Mouse (Mus musculus): ENCODE results near the gene Rpl9. TPM values are rescaled to one million over a fixed set of nuclear protein-coding genes. Genes with fewer than 3 reads are reported as not detected.

The Rpl9 gene
- polyA plus RNA-seq, 1 experiment from 2014 or later: 626 TPM

DNA sequence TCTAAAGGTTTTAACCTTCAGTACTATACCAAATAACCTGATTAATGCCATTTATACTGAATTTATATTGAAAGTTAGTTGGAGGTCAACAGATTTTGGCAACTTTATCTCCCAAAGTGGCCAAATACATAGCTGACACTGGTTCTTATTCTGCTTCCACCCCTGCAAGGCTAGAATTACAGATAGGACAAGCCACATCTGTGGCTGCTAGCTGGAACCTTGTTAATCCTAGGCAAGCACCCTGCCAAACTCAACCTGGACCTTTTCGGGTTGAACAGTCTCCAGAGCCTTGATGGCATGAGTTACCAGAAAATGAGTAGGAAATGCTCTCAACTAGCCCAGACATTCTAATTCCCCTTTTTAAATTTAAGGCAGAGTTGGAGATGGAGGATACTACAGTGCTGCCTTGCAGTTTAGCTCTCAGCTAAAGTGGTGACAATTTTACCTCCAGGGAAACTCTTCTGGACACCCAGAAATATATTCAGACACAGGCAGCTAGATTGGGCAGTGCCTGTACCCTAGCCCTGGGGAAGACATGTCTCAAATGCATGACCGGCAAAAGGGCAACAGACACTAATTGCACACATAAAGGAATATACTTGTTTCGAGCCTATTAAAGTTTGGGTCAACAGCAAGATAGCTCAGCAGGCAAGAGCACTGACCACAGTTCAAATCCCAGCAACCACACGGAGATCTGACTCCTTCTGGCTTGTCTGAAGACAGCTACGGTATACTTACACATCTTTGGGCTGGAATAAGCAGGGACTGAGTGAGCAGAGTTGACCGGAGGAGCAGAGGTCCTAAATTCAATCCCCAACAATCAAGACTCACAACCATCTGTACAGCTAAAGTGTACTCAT lies 4.0 kb downstream of the Rpl9 start:
- no peak for ATAC-seq
- Histone ChIP-seq H3K4me2 (ENCODE audit: low read length) (no peak overlapping the region), H3K4me1 (replicated peaks; ENCODE audit: control insufficient read depth, insufficient read depth, low read length) (peaks cover 15% of the 10 kb centered on the region), H3K9me3 (ENCODE audit: control insufficient read depth, low read length) (no peaks in the 10 kb centered on the region), H3K27ac (ENCODE audit: low read length) (no peak overlapping the region), H3K4me3 (replicated peaks; ENCODE audit: low read length) (no peak overlapping the region), H3K9ac (replicated peaks; ENCODE audit: low read depth, low read length) (no peak overlapping the region), H3K27me3 (replicated peaks; ENCODE audit: control insufficient read depth, insufficient read depth, low read length) (no peaks in the 10 kb centered on the region), H3K36me3 (ENCODE audit: control insufficient read depth, insufficient read depth) (peaks cover 15% of the 10 kb centered on the region; the same call in 1 of the 2 replicates)
- 77% methylated on average over 6 of the region's 6 CpGs for WGBS

DNA sequence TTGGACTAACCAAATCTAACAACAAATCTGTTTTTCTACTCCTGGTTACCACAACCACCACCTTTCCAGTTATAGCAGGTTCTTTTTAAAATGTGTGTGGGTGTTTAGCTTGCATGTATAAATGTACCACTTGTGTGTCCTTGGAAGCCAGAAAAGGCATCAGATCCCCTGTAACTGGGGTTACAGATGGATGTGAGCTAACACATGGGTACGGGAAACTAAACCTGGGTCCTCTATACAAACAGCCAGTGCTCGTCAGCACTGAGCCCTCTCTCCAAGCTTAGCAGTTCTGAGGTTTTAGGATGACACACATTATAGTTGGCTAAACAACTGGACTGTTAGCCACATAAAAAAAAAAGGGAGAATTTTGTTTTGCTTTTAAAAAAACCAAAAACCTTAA lies 5.5 kb downstream of the Rpl9 start:
- Histone ChIP-seq H3K9ac (replicated peaks; ENCODE audit: low read depth, low read length) (no peak overlapping the region), H3K4me1 (replicated peaks; ENCODE audit: control insufficient read depth, insufficient read depth, low read length) (peaks cover 15% of the 10 kb centered on the region), H3K27ac (ENCODE audit: low read length) (no peak overlapping the region), H3K27me3 (replicated peaks; ENCODE audit: control insufficient read depth, insufficient read depth, low read length) (no peaks in the 10 kb centered on the region), H3K4me3 (replicated peaks; ENCODE audit: low read length) (no peak overlapping the region), H3K9me3 (ENCODE audit: control insufficient read depth, low read length) (no peaks in the 10 kb centered on the region), H3K4me2 (ENCODE audit: low read length) (no peak overlapping the region), H3K36me3 (ENCODE audit: control insufficient read depth, insufficient read depth) (peaks cover 15% of the 10 kb centered on the region; the same call in 1 of the 2 replicates)
- WGBS: 77% methylated on average over 2 of the region's 2 CpGs
- no peak for ATAC-seq

DNA sequence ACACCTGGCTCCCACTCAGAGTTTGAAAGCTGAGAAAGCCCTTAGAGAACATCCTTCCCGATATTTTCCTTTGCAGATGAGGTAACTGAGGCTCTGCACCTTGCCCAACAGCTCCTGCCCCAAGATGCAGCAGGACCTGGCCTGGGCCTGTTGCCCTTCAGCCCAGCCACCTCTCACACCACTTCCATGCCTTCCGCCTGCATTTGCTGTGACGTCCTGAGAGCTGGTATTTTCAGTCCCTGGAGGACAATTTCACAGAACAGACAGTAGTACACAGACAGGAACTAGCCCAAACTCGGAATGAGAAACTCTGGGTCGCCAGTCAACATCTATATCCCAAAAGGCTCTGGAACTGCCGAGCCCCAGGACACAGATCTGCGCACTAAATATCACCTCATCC lies 16.5 kb downstream of the Rpl9 start:
- no peak overlapping the region for H3K4me2 ChIP-seq (ENCODE audit: low read length)
- no peak overlapping the region for H3K4me3 ChIP-seq (replicated peaks; ENCODE audit: low read length)
- WGBS: 87% methylated on average over 7 of the region's 7 CpGs
- no peaks in the 10 kb centered on the region for H3K36me3 ChIP-seq (ENCODE audit: control insufficient read depth, insufficient read depth)
- H3K9me3 ChIP-seq (ENCODE audit: control insufficient read depth, low read length): no peaks in the 10 kb centered on the region
- no peak overlapping the region for H3K27ac ChIP-seq (ENCODE audit: low read length)
- no peak overlapping the region for H3K9ac ChIP-seq (replicated peaks; ENCODE audit: low read depth, low read length)
- no peaks in the 10 kb centered on the region for H3K4me1 ChIP-seq (replicated peaks; ENCODE audit: control insufficient read depth, insufficient read depth, low read length)
- ATAC-seq: no peak
- H3K27me3 ChIP-seq (replicated peaks; ENCODE audit: control insufficient read depth, insufficient read depth, low read length): no peaks in the 10 kb centered on the region

DNA sequence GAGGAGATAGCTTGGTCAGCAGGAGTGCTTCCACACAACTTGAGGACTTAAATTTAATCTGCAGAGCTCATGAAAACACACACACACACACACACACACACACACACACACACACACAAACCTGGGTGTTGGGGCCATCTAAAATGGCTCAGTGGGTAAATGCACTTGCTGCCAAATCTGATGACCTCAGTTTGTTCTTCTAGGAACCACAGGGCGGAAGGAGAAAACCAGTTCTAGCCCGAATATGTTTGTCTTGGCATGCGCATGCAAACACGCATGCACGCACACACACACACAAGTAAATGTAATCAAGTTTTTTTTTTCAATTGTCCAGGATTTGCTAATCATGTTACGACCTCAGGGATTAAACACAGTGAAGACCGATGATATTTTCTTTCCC lies 19.7 kb downstream of the Rpl9 start:
- H3K9me3 ChIP-seq (ENCODE audit: control insufficient read depth, low read length): no peaks in the 10 kb centered on the region
- H3K9ac ChIP-seq (replicated peaks; ENCODE audit: low read depth, low read length): no peak overlapping the region
- no peaks in the 10 kb centered on the region for H3K4me1 ChIP-seq (replicated peaks; ENCODE audit: control insufficient read depth, insufficient read depth, low read length)
- WGBS: 97% methylated on average over 7 of the region's 7 CpGs
- ATAC-seq: no peak
- no peak overlapping the region for H3K4me2 ChIP-seq (ENCODE audit: low read length)
- no peaks in the 10 kb centered on the region for H3K27me3 ChIP-seq (replicated peaks; ENCODE audit: control insufficient read depth, insufficient read depth, low read length)
- no peak overlapping the region for H3K27ac ChIP-seq (ENCODE audit: low read length)
- no peaks in the 10 kb centered on the region for H3K36me3 ChIP-seq (ENCODE audit: control insufficient read depth, insufficient read depth)
- H3K4me3 ChIP-seq (replicated peaks; ENCODE audit: low read length): no peak overlapping the region

DNA sequence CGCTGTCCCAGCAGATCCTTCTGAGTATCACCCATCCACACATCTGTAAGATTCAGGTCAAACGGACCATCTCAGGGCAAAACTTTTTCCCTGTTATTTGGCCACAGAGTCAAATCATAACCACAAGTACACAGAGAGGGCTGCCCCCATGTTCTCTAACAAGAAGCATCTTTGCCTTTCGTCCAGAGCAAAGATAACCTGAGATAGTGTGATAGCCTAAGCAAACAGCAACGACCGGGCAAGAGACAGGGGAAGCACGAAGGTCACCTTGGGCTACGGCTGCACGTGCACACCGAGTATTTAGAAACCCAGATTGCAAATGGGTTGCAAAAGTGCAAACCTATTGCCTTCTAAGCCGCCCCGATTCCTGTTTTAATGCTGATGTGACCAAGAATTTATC lies 23.4 kb downstream of the Rpl9 start:
- Histone ChIP-seq H3K27me3 (replicated peaks; ENCODE audit: control insufficient read depth, insufficient read depth, low read length) (no peaks in the 10 kb centered on the region), H3K27ac (ENCODE audit: low read length) (no peak overlapping the region), H3K4me1 (replicated peaks; ENCODE audit: control insufficient read depth, insufficient read depth, low read length) (no peaks in the 10 kb centered on the region), H3K9ac (replicated peaks; ENCODE audit: low read depth, low read length) (no peak overlapping the region), H3K4me2 (ENCODE audit: low read length) (no peak overlapping the region), H3K9me3 (ENCODE audit: control insufficient read depth, low read length) (no peaks in the 10 kb centered on the region), H3K4me3 (replicated peaks; ENCODE audit: low read length) (no peak overlapping the region), H3K36me3 (ENCODE audit: control insufficient read depth, insufficient read depth) (no peaks in the 10 kb centered on the region)
- whole genome bisulfite sequencing: 96% methylated on average over 11 of the region's 11 CpGs
- no peak for ATAC-seq

DNA sequence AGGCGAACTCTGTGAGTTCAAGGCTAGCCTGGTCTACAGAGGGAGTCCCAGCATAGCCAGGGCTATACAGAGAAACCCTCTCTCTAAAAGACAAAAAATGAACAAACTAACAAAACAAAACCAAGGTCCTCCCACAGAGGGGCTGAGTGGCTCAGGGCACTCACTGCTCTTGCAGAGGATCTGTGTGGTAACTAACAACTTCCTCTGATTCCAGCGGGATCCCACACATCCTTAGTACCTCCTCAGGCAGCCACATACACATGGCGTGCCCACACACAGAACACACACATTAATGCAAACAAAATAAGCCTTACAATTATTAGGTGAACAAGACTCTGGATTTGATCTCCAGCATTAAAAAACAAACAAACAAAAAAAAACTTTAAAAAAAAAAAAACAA lies 33.5 kb downstream of the Rpl9 start:
- Histone ChIP-seq H3K9me3 (ENCODE audit: control insufficient read depth, low read length) (peaks cover 3% of the 10 kb centered on the region; the same call in 1 of the 2 replicates), H3K9ac (replicated peaks; ENCODE audit: low read depth, low read length) (no peak overlapping the region), H3K36me3 (ENCODE audit: control insufficient read depth, insufficient read depth) (no peaks in the 10 kb centered on the region), H3K4me3 (replicated peaks; ENCODE audit: low read length) (no peak overlapping the region), H3K27me3 (replicated peaks; ENCODE audit: control insufficient read depth, insufficient read depth, low read length) (no peaks in the 10 kb centered on the region), H3K4me1 (replicated peaks; ENCODE audit: control insufficient read depth, insufficient read depth, low read length) (no peaks in the 10 kb centered on the region), H3K27ac (ENCODE audit: low read length) (no peak overlapping the region), H3K4me2 (ENCODE audit: low read length) (no peak overlapping the region)
- 88% methylated on average over 3 of the region's 3 CpGs for WGBS
- no peak for ATAC-seq

DNA sequence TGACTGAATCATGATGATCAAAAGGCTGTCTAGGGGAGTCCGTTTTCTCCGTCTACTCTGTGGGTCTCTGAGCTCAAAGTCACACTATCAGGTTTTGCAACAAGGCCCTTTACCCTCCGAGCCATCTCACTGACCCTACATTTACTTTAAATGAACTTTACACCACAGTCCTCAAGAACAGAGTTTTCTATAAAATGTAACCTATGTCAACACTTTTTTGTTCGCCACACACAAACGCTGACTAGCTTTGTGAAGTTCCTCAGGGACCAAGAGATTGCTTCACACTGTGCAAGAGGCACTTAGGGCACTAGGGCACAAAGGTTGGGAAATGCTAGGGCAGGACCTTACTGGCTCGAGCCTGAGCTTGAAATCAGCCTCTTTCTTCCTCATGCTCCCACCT lies 34.4 kb downstream of the Rpl9 start:
- Histone ChIP-seq H3K27me3 (replicated peaks; ENCODE audit: control insufficient read depth, insufficient read depth, low read length) (no peaks in the 10 kb centered on the region), H3K9ac (replicated peaks; ENCODE audit: low read depth, low read length) (no peak overlapping the region), H3K36me3 (ENCODE audit: control insufficient read depth, insufficient read depth) (no peaks in the 10 kb centered on the region), H3K4me2 (ENCODE audit: low read length) (no peak overlapping the region), H3K27ac (ENCODE audit: low read length) (no peak overlapping the region), H3K4me3 (replicated peaks; ENCODE audit: low read length) (no peak overlapping the region), H3K9me3 (ENCODE audit: control insufficient read depth, low read length) (peaks cover 3% of the 10 kb centered on the region; the same call in 1 of the 2 replicates), H3K4me1 (replicated peaks; ENCODE audit: control insufficient read depth, insufficient read depth, low read length) (no peaks in the 10 kb centered on the region)
- ATAC-seq: no peak
- 78% methylated on average over 6 of the region's 6 CpGs for WGBS

DNA sequence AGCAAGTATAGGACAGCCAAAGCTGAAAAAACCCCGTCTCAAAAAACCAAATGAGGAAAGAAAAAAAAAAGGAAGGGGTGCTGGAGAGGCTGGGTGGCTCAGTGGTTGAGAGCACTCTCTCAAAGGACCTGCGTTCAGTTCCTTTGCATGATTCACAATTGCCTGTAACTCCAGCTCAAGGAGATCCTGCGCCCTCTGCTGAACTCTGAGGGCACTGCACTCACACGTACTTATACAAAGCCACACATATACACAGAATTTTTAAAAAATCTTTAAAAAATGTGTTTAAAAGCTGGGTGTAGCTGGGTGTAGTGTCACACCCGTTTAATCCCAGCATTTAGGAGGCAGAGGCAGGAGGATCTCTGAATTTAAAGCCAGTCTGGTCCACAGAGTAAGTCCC lies 36.3 kb downstream of the Rpl9 start:
- no peak overlapping the region for H3K4me3 ChIP-seq (replicated peaks; ENCODE audit: low read length)
- ATAC-seq: no peak
- WGBS: 79% methylated on average over 5 of the region's 5 CpGs
- no peak overlapping the region for H3K4me2 ChIP-seq (ENCODE audit: low read length)
- no peak overlapping the region for H3K27ac ChIP-seq (ENCODE audit: low read length)
- no peaks in the 10 kb centered on the region for H3K4me1 ChIP-seq (replicated peaks; ENCODE audit: control insufficient read depth, insufficient read depth, low read length)
- no peak overlapping the region for H3K9ac ChIP-seq (replicated peaks; ENCODE audit: low read depth, low read length)
- no peaks in the 10 kb centered on the region for H3K27me3 ChIP-seq (replicated peaks; ENCODE audit: control insufficient read depth, insufficient read depth, low read length)
- H3K9me3 ChIP-seq (ENCODE audit: control insufficient read depth, low read length): peaks cover 3% of the 10 kb centered on the region; the same call in 1 of the 2 replicates
- no peaks in the 10 kb centered on the region for H3K36me3 ChIP-seq (ENCODE audit: control insufficient read depth, insufficient read depth)

DNA sequence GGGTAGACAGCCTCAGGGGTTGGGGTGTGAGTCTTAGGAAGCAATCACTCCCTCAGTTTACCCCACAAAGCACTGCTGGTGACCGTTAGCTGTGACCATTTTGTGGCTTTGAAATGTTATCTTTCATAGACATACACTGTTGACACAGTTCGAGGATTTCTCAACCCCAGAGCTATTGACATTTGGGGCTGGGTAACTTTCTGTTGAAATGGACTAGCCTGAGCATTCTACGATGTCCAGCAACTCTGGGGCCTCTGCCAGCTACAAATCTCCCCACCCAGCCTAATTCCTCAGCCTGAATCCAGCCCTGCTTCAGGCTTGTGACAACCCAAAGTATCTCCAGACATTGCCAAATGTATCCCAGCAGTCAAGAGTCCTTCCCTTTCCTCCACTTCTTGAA lies 37.1 kb downstream of the Rpl9 start:
- Histone ChIP-seq H3K4me2 (ENCODE audit: low read length) (no peak overlapping the region), H3K4me3 (replicated peaks; ENCODE audit: low read length) (no peak overlapping the region), H3K9ac (replicated peaks; ENCODE audit: low read depth, low read length) (no peak overlapping the region), H3K4me1 (replicated peaks; ENCODE audit: control insufficient read depth, insufficient read depth, low read length) (no peaks in the 10 kb centered on the region), H3K36me3 (ENCODE audit: control insufficient read depth, insufficient read depth) (no peaks in the 10 kb centered on the region), H3K27ac (ENCODE audit: low read length) (no peak overlapping the region), H3K9me3 (ENCODE audit: control insufficient read depth, low read length) (peaks cover 3% of the 10 kb centered on the region; the same call in 1 of the 2 replicates), H3K27me3 (replicated peaks; ENCODE audit: control insufficient read depth, insufficient read depth, low read length) (no peaks in the 10 kb centered on the region)
- no peak for ATAC-seq
- WGBS: 89% methylated on average over 3 of the region's 3 CpGs

Measured in forebrain, embryonic 16.5 days (tissue).